Mouse (Mus musculus): ENCODE measurements at regions not wholly inside any gene's neighbourhood (a gene's known extent, or its start where the extent isn't known, plus 50 kb on each side); places are given as distances from the start of the nearest gene placed in this dataset.
"Not testable (repeated sequence)": the region's sequence is repeated elsewhere in the genome, so short reads cannot be mapped to it uniquely, and the experiment has no call there.

DNA sequence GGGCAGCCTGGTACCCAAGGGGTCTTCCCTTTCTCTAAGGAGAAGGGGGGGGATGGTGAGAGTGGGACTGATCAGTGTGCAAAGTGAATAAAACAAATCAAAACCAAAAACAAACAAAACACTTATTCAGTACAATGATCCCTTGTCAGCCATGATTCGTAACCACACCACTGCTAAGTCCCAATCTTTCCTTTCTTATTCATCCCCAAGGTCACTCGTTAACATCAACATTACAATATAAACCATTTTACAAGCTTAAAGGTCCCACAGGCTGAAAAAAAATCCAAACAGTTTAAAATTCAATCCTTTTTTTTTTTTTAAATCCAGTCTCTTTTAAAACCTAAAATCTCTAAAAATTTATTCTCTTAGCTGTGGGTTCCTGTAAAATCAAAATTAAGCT, 287.1 kb upstream of the Tgfbr2 start:
- Histone ChIP-seq H3K27ac (no peak overlapping the region), H3K36me3 (replicated peaks) (no peaks in the 10 kb centered on the region), H3K4me3 (no peak overlapping the region), H3K27me3 (ENCODE audit: poor library complexity, severe bottlenecking) (no peaks in the 10 kb centered on the region), H3K9me3 (no peaks in the 10 kb centered on the region), H3K4me1 (peaks cover 3% of the 10 kb centered on the region)
- WGBS, result 87% methylated on average over 2 of the region's 2 CpGs
- no peak for DNase-seq (ENCODE audit: extremely low spot score, low spot score)

- H3K4me3 ChIP-seq, result no peak overlapping the region
- no peaks in the 10 kb centered on the region for H3K27me3 ChIP-seq (ENCODE audit: poor library complexity, severe bottlenecking)
- 78% methylated on average over 2 of the region's 2 CpGs for WGBS
- no peaks in the 10 kb centered on the region for H3K9me3 ChIP-seq
- H3K4me1 ChIP-seq, result peaks cover 8% of the 10 kb centered on the region
- H3K36me3 ChIP-seq (replicated peaks), result no peaks in the 10 kb centered on the region
- DNase-seq (ENCODE audit: extremely low spot score, low spot score), result no peak
- H3K27ac ChIP-seq, result no peak overlapping the region
Observed at GRCm38 (mm10) chr9:116460022-116460421, 284.9 kb upstream of the Tgfbr2 start.

- H3K27me3 ChIP-seq (ENCODE audit: poor library complexity, severe bottlenecking), result no peaks in the 10 kb centered on the region
- no peak overlapping the region for H3K27ac ChIP-seq
- whole genome bisulfite sequencing, result 86% methylated on average over 4 of the region's 4 CpGs
- peaks cover 3% of the 10 kb centered on the region for H3K4me1 ChIP-seq
- no peaks in the 10 kb centered on the region for H3K9me3 ChIP-seq
- no peaks in the 10 kb centered on the region for H3K36me3 ChIP-seq (replicated peaks)
- H3K4me3 ChIP-seq, result no peak overlapping the region
- DNase-seq (ENCODE audit: extremely low spot score, low spot score), result no peak
Observed at GRCm38 (mm10) chr9:116452050-116452449, 276.9 kb upstream of the Tgfbr2 start.

DNA sequence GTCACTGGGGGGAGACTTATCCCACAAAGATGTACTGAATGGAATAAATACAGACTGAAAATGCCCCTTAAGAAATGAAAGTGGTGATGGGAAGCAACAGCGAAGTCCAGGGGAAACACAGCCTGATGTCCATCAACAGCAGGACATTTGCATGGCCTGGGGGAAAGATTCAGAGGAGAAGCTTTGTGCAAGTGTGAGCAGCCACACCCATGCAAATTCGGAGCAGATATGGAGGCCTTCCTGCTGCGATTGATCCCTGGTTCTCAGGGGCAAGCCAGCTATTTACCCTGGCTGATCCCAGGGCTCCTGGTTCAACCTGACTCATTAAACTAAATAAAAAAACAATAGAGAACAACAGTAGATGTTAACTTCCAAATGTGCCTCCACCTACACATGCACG, 275.7 kb upstream of the Tgfbr2 start:
- no peaks in the 10 kb centered on the region for H3K9me3 ChIP-seq
- H3K27me3 ChIP-seq (ENCODE audit: poor library complexity, severe bottlenecking), result no peaks in the 10 kb centered on the region
- H3K27ac ChIP-seq, result no peak overlapping the region
- DNase-seq (ENCODE audit: extremely low spot score, low spot score), result no peak
- H3K4me3 ChIP-seq, result no peak overlapping the region
- H3K36me3 ChIP-seq (replicated peaks), result no peaks in the 10 kb centered on the region
- 88% methylated on average over 4 of the region's 4 CpGs for WGBS
- no peaks in the 10 kb centered on the region for H3K4me1 ChIP-seq

GRCm38 (mm10) chr9:116447734-116448133, 272.6 kb upstream of the Tgfbr2 start:
- Histone ChIP-seq H3K27me3 (ENCODE audit: poor library complexity, severe bottlenecking) (no peaks in the 10 kb centered on the region), H3K27ac (no peak overlapping the region), H3K4me1 (no peaks in the 10 kb centered on the region), H3K9me3 (no peaks in the 10 kb centered on the region), H3K4me3 (no peak overlapping the region), H3K36me3 (replicated peaks) (no peaks in the 10 kb centered on the region)
- no peak for DNase-seq (ENCODE audit: extremely low spot score, low spot score)
- 89% methylated on average over 6 of the region's 6 CpGs for WGBS

DNA sequence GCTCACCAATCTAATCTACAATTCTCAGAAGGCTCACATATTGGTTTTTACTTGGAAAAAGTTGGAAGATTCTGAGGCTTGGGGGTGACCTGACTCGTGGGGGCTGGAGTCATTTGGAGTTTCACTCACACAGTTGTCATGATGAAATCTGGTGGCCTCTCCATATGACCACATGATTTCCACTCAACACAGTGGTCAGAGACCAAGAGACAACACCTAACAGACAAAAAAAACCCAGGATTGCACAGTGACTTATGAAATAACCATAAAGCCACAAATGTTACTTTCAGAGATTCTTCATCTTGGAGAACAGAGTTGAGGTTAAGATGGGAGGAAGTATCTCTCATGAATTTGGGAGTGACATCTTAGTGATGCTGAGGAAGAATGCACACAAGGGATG, 263.4 kb upstream of the Tgfbr2 start:
- WGBS, result 87% methylated on average over 1 of the region's 1 CpGs
- no peak overlapping the region for H3K4me3 ChIP-seq
- DNase-seq (ENCODE audit: extremely low spot score, low spot score), result no peak
- no peaks in the 10 kb centered on the region; the same call in 1 of the 2 replicates for H3K9me3 ChIP-seq
- H3K4me1 ChIP-seq, result no peaks in the 10 kb centered on the region
- H3K36me3 ChIP-seq (replicated peaks), result no peaks in the 10 kb centered on the region
- H3K27ac ChIP-seq, result no peak overlapping the region
- no peaks in the 10 kb centered on the region for H3K27me3 ChIP-seq (ENCODE audit: poor library complexity, severe bottlenecking)

- H3K9me3 ChIP-seq, result no peaks in the 10 kb centered on the region
- WGBS, result 90% methylated on average over 1 of the region's 1 CpGs
- no peak overlapping the region for H3K27ac ChIP-seq
- H3K4me1 ChIP-seq, result no peaks in the 10 kb centered on the region
- no peak for DNase-seq (ENCODE audit: extremely low spot score, low spot score)
- no peak overlapping the region for H3K4me3 ChIP-seq
- H3K36me3 ChIP-seq (replicated peaks), result no peaks in the 10 kb centered on the region
- H3K27me3 ChIP-seq (ENCODE audit: poor library complexity, severe bottlenecking), result no peaks in the 10 kb centered on the region
Observed at GRCm38 (mm10) chr9:116434414-116434813, 259.3 kb upstream of the Tgfbr2 start.

- Histone ChIP-seq H3K27ac (peak overlapping the region; percentile 51; the same call in 1 of the 2 replicates), H3K4me1 (peaks cover 18% of the 10 kb centered on the region), H3K27me3 (ENCODE audit: poor library complexity, severe bottlenecking) (no peaks in the 10 kb centered on the region), H3K9me3 (no peaks in the 10 kb centered on the region), H3K36me3 (replicated peaks) (no peaks in the 10 kb centered on the region), H3K4me3 (no peak overlapping the region)
- DNase-seq (ENCODE audit: extremely low spot score, low spot score), result no peak
- 88% methylated on average over 4 of the region's 4 CpGs for WGBS
Observed at GRCm38 (mm10) chr9:116429061-116429460, 253.9 kb upstream of the Tgfbr2 start.

- 54% methylated on average over 6 of the region's 6 CpGs for WGBS
- Histone ChIP-seq H3K4me1 (peaks cover 18% of the 10 kb centered on the region), H3K9me3 (no peaks in the 10 kb centered on the region), H3K36me3 (replicated peaks) (no peaks in the 10 kb centered on the region), H3K27me3 (ENCODE audit: poor library complexity, severe bottlenecking) (no peaks in the 10 kb centered on the region), H3K4me3 (no peak overlapping the region), H3K27ac (peak overlapping the region; percentile 51)
- DNase-seq (ENCODE audit: extremely low spot score, low spot score), result no peak
Observed at GRCm38 (mm10) chr9:116428475-116428874, 253.3 kb upstream of the Tgfbr2 start.

GRCm38 (mm10) chr9:116427278-116427677, 252.1 kb upstream of the Tgfbr2 start:
- Histone ChIP-seq H3K4me1 (peaks cover 18% of the 10 kb centered on the region), H3K27ac (0 out of 2 replicates have a peak overlapping the region, but pooled peaks have one; percentile 16), H3K4me3 (no peak overlapping the region), H3K9me3 (no peaks in the 10 kb centered on the region), H3K27me3 (ENCODE audit: poor library complexity, severe bottlenecking) (no peaks in the 10 kb centered on the region), H3K36me3 (replicated peaks) (no peaks in the 10 kb centered on the region)
- no peak for DNase-seq (ENCODE audit: extremely low spot score, low spot score)
- 59% methylated on average over 6 of the region's 6 CpGs for WGBS

- H3K27ac ChIP-seq, result no peak overlapping the region
- peak; percentile 67 for DNase-seq (ENCODE audit: extremely low spot score, low spot score)
- H3K9me3 ChIP-seq, result no peaks in the 10 kb centered on the region
- peaks cover 18% of the 10 kb centered on the region for H3K4me1 ChIP-seq
- H3K27me3 ChIP-seq (ENCODE audit: poor library complexity, severe bottlenecking), result no peaks in the 10 kb centered on the region
- H3K36me3 ChIP-seq (replicated peaks), result no peaks in the 10 kb centered on the region
- 57% methylated on average over 19 of the region's 19 CpGs for WGBS
- no peak overlapping the region for H3K4me3 ChIP-seq
Observed at GRCm38 (mm10) chr9:116426269-116426999, 251.3 kb upstream of the Tgfbr2 start.

DNA sequence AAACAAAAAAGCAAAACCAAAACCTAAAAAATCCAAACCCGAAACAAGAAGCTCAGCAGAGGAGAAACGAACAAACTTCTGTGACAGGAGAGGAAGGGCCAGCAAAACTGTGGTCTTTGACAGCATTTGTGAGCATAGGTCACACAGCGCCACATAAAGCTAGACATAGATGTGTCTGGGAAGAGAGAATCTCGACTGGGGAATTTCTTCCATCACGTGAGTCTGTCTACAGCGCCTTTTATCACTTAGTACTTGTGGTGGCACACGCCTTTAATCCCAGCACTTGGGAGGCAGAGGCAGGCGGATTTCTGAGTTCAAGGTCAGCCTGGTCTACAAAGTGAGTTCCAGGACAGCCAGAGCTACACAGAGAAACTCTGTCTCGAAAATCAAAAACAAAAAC, 250.2 kb upstream of the Tgfbr2 start:
- WGBS, result 88% methylated on average over 9 of the region's 9 CpGs
- not testable (repeated sequence) for H3K4me3 ChIP-seq; DNase-seq (ENCODE audit: extremely low spot score, low spot score); H3K27me3 ChIP-seq (ENCODE audit: poor library complexity, severe bottlenecking); H3K36me3 ChIP-seq (replicated peaks); H3K27ac ChIP-seq; H3K9me3 ChIP-seq
- peaks cover 18% of the 10 kb centered on the region for H3K4me1 ChIP-seq

DNA sequence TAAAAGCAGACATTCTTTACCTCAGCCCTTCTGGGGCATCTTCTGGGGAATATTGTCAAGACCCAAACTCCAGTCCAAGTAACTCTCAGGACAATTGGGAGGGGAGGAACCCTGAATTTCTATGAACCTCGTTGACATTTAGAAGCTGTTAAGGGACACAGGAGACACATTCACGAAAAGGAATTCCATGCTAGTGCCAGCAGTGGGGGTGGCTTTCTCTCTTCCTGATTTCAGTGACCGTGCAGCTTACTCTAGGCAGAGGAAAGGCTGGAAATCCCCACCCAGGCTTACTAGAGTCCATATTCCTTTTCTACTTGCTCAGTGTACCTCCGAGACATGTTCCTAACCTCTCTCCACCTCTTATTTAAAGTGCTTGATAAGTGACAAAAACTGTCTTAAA, 239.9 kb upstream of the Tgfbr2 start:
- DNase-seq (ENCODE audit: extremely low spot score, low spot score), result no peak
- no peaks in the 10 kb centered on the region for H3K4me1 ChIP-seq
- no peak overlapping the region for H3K4me3 ChIP-seq
- H3K36me3 ChIP-seq (replicated peaks), result no peaks in the 10 kb centered on the region
- H3K27ac ChIP-seq, result no peak overlapping the region
- H3K27me3 ChIP-seq (ENCODE audit: poor library complexity, severe bottlenecking), result no peaks in the 10 kb centered on the region
- WGBS, result 78% methylated on average over 4 of the region's 4 CpGs
- no peaks in the 10 kb centered on the region for H3K9me3 ChIP-seq

DNA sequence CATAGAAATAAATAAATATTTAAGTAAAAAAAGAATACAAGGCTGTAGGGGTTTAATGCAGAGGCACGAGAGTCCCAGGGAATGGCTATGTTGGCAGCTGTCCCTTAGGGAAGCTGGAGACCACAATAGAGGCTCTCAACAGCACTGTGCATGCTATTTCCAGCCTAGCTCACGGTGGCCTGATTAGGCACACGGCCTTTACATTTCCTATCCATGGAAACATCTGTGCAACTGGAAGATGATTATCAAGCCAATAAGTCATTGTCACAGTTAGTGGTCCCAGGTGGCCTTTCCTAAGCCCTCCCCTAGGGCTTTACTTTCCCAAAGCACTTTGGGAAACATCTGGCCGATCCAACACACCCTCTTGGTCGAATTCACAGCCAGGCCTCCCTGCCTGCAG, 235.9 kb upstream of the Tgfbr2 start:
- H3K4me3 ChIP-seq, result no peak overlapping the region
- WGBS, result 83% methylated on average over 5 of the region's 5 CpGs
- no peaks in the 10 kb centered on the region for H3K36me3 ChIP-seq (replicated peaks)
- H3K27ac ChIP-seq, result no peak overlapping the region
- H3K9me3 ChIP-seq, result peaks cover 7% of the 10 kb centered on the region; the same call in 1 of the 2 replicates
- DNase-seq (ENCODE audit: extremely low spot score, low spot score), result no peak
- no peaks in the 10 kb centered on the region for H3K4me1 ChIP-seq
- no peaks in the 10 kb centered on the region for H3K27me3 ChIP-seq (ENCODE audit: poor library complexity, severe bottlenecking)

All from forebrain, embryonic 10.5 days (tissue).